Comparison of ENCODE assay signal across 21 mouse cellular contexts in genomic region chr5:72698818-72699499, GRCm38 (mm10). TPM values are rescaled to one million over a fixed set of nuclear protein-coding genes. Genes with fewer than 3 reads are reported as not detected.
DNase-seq lines count a peak whose midpoint lies in the region; ATAC-seq and TF ChIP-seq lines count a peak whose summit lies in the region.
"Had no signal": no experiment of that assay in that cellular context is flagged by ENCODE, and none has a peak within 500 bp of the region (broad histone marks: within the 10 kb centered on the region; RNA-seq: fewer than 3 reads in every experiment).

No protein-coding gene starts in this region.

- no peak for DNase-seq in forebrain, embryonic 14.5 days (ENCODE audit: low spot score)
- no peak for DNase-seq in layer of hippocampus, adult 2 months (ENCODE audit: low spot score in 2 of 2)
- DNase-seq in layer of hippocampus, adult 9-10 months (ENCODE audit: low spot score): no peak
- DNase-seq in testis, postnatal 10 days (ENCODE audit: low spot score): no peak
- no peak for DNase-seq in kidney, postnatal 36 days
- DNase-seq in lung, postnatal 10 days: no peak
- DNase-seq: adrenal gland, adult 2 months; heart, adult 18-20 months; kidney, postnatal 10 days; layer of hippocampus, postnatal 36 days; liver, postnatal 0 days; retina, postnatal 1 day; spleen, adult 18-20 months; thymus, adult 2 months had no signal

- no peaks in the 10 kb centered on the region; the same call in 1 of the 2 replicates for H3K4me1 ChIP-seq in forebrain, embryonic 14.5 days (ENCODE audit: control insufficient read depth, insufficient read depth, low read length)
- peaks cover 7% of the 10 kb centered on the region; the same call in 1 of the 2 replicates for H3K4me1 ChIP-seq in forebrain, embryonic 12.5 days
- no peaks in the 10 kb centered on the region; the same call in 1 of the 2 replicates for H3K4me1 ChIP-seq in testis, adult 2 months (ENCODE audit: control insufficient read depth, insufficient read depth, low read length)
- H3K4me1 ChIP-seq: embryonic facial prominence, embryonic 12.5 days; limb, embryonic 12.5 days had no signal

- H3K36me3 ChIP-seq in forebrain, embryonic 14.5 days (ENCODE audit: control insufficient read depth, insufficient read depth, low read length): no peaks in the 10 kb centered on the region
- no peaks in the 10 kb centered on the region for H3K36me3 ChIP-seq in forebrain, embryonic 12.5 days (replicated peaks)
- no peaks in the 10 kb centered on the region for H3K36me3 ChIP-seq in testis, adult 2 months (ENCODE audit: control insufficient read depth, insufficient read depth, low read length)
- H3K36me3 ChIP-seq: embryonic facial prominence, embryonic 12.5 days; limb, embryonic 12.5 days had no signal

- H3K27ac ChIP-seq in forebrain, embryonic 14.5 days (ENCODE audit: low read depth, low read length): no peak overlapping the region
- H3K27ac ChIP-seq in forebrain, embryonic 12.5 days: no peak overlapping the region
- H3K27ac ChIP-seq in layer of hippocampus, adult 2 months: peak overlapping the region; percentile 21; the same call in 1 of the 2 replicates
- H3K27ac ChIP-seq in testis, adult 2 months (ENCODE audit: control insufficient read depth, insufficient read depth, low read depth, low read length): peak overlapping the region; percentile 83
- H3K27ac ChIP-seq: embryonic facial prominence, embryonic 12.5 days; limb, embryonic 12.5 days had no signal

- ATAC-seq in forebrain, embryonic 14.5 days: peak; percentile 52; the same call in 1 of the 2 replicates
- ATAC-seq in forebrain, embryonic 12.5 days (ENCODE audit: low FRiP score): no peak
- ATAC-seq: intestine, embryonic 16.5 days; liver, postnatal 0 days had no signal

- no peaks in the 10 kb centered on the region for H3K27me3 ChIP-seq in forebrain, embryonic 14.5 days (replicated peaks; ENCODE audit: control insufficient read depth, insufficient read depth, low read length)
- H3K27me3 ChIP-seq in forebrain, embryonic 12.5 days: no peaks in the 10 kb centered on the region
- no peaks in the 10 kb centered on the region for H3K27me3 ChIP-seq in testis, adult 2 months (ENCODE audit: control insufficient read depth, insufficient read depth, low read length)
- H3K27me3 ChIP-seq: embryonic facial prominence, embryonic 12.5 days; limb, embryonic 12.5 days had no signal

- H3K9ac ChIP-seq in forebrain, embryonic 14.5 days (ENCODE audit: low read length): no peak overlapping the region
- no peak overlapping the region for H3K9ac ChIP-seq in forebrain, embryonic 12.5 days
- H3K9ac ChIP-seq: embryonic facial prominence, embryonic 12.5 days; limb, embryonic 12.5 days; liver, postnatal 0 days had no signal

- TF ChIP-seq CTCF in layer of hippocampus, adult 2 months (conservative IDR thresholded peaks at IDR 0.05): no peak
- TF ChIP-seq CTCF in testis, adult 2 months (IDR thresholded peaks at IDR 0.05; ENCODE audit: control insufficient read depth, insufficient read depth, insufficient replicate concordance, low read depth, low read length): no peak

- H3K4me2 ChIP-seq in forebrain, embryonic 14.5 days (ENCODE audit: low read length): no peak overlapping the region
- H3K4me2 ChIP-seq in forebrain, embryonic 12.5 days: no peak overlapping the region
- H3K4me2 ChIP-seq: embryonic facial prominence, embryonic 12.5 days; limb, embryonic 12.5 days had no signal

- TF ChIP-seq POLR2A in testis, adult 2 months (IDR thresholded peaks at IDR 0.05; ENCODE audit: control insufficient read depth, low read depth, low read length): no peak

- 56% methylated on average over 7 of the region's 7 CpGs for WGBS in forebrain, embryonic 14.5 days
- 55% methylated on average over 7 of the region's 7 CpGs for WGBS in forebrain, embryonic 12.5 days

- H3K4me3 ChIP-seq in forebrain, embryonic 14.5 days (ENCODE audit: low read depth, low read length): no peak overlapping the region
- no peak overlapping the region for H3K4me3 ChIP-seq in forebrain, embryonic 12.5 days (replicated peaks)
- H3K4me3 ChIP-seq in layer of hippocampus, adult 2 months: no peak overlapping the region
- no peak overlapping the region for H3K4me3 ChIP-seq in testis, adult 2 months (ENCODE audit: control insufficient read depth, low read depth, low read length)
- H3K4me3 ChIP-seq: embryonic facial prominence, embryonic 12.5 days; limb, embryonic 12.5 days; myocyte had no signal

- H3K9me3 ChIP-seq in forebrain, embryonic 14.5 days (replicated peaks; ENCODE audit: control insufficient read depth, low read length): no peaks in the 10 kb centered on the region
- H3K9me3 ChIP-seq in forebrain, embryonic 12.5 days: no peaks in the 10 kb centered on the region
- H3K9me3 ChIP-seq: embryonic facial prominence, embryonic 12.5 days; limb, embryonic 12.5 days had no signal

RNA-seq across cellular contexts. Expression of gene Nipal1, which starts 51.4 kb away (rescaled TPM):
- 0.32 and 0.68 TPM in 2 replicates for polyA plus RNA-seq in forebrain, embryonic 14.5 days (2014; fragmentation: Nextera tagmentation; extraction: Ambion mirVana)
- polyA plus RNA-seq in forebrain, embryonic 12.5 days (2016; fragmentation: Nextera tagmentation; extraction: Ambion mirVana): 0.49 and 0.56 TPM in 2 replicates
- not detected for total RNA-seq in layer of hippocampus, adult 2 months (2021)
- 0.26 and 0.31 TPM in 2 replicates for polyA plus RNA-seq in testis, adult 2 months (2012; rRNA removed)
- total RNA-seq: heart, adult 18-20 months; layer of hippocampus, postnatal 36 days had no signal
- polyA plus RNA-seq: heart, postnatal 0 days had no signal

RNA-seq across cellular contexts. Expression of gene Txk, which starts 53.6 kb away (rescaled TPM):
- not detected in 2 replicates for polyA plus RNA-seq in forebrain, embryonic 14.5 days (2014; fragmentation: Nextera tagmentation; extraction: Ambion mirVana)
- polyA plus RNA-seq in forebrain, embryonic 12.5 days (2016; fragmentation: Nextera tagmentation; extraction: Ambion mirVana): not detected in 2 replicates
- not detected for total RNA-seq in layer of hippocampus, adult 2 months (2021)
- 1.2 and 1.7 TPM in 2 replicates for polyA plus RNA-seq in testis, adult 2 months (2012; rRNA removed)
- polyA plus RNA-seq: adrenal gland, adult 2 months; heart, postnatal 0 days; limb, embryonic 12.5 days had no signal

RNA-seq across cellular contexts. Expression of gene Cnga1, which starts 54.9 kb away (rescaled TPM):
- polyA plus RNA-seq in forebrain, embryonic 14.5 days (2014; fragmentation: Nextera tagmentation; extraction: Ambion mirVana): not detected in 2 replicates
- not detected in 2 replicates for polyA plus RNA-seq in forebrain, embryonic 12.5 days (2016; fragmentation: Nextera tagmentation; extraction: Ambion mirVana)
- total RNA-seq in layer of hippocampus, adult 2 months (2021): not detected
- 0.23 and 0.35 TPM in 2 replicates for polyA plus RNA-seq in testis, adult 2 months (2012; rRNA removed)
- total RNA-seq: adrenal gland, adult 2 months; layer of hippocampus, postnatal 36 days had no signal
- polyA plus RNA-seq: adrenal gland, adult 2 months; embryonic facial prominence, embryonic 12.5 days; heart, postnatal 0 days; intestine, embryonic 16.5 days; limb, embryonic 12.5 days; liver, postnatal 0 days; myocyte had no signal

Comparison
In these comparisons a context has a peak if more than half of its experiments do, and no peak if none do; other contexts are left out.
1. H3K27ac ChIP-seq: peak in layer of hippocampus, adult 2 months (single experiment) and testis, adult 2 months (single experiment); none in forebrain, embryonic 14.5 days (single experiment) and forebrain, embryonic 12.5 days (single experiment).